Mouse (Mus musculus) E14TG2a.4 (cell line): ENCODE measurements around the gene Tyro3.

ENCODE experiments used
- CTCF ChIP-seq: conservative IDR thresholded peaks from 2 replicates; pipeline ENCODE4 v1.5.1; 2014; ENCODE audit warnings: low read length
- NANOG ChIP-seq: IDR thresholded peaks from 2 replicates; pipeline ENCODE4 v1.6.1; 2014; ENCODE audit warnings: borderline replicate concordance, low read length, mixed read lengths

- TF ChIP-seq CTCF (no peak), NANOG (no peak)
These were observed 44.5 kb downstream of the Tyro3 start for GRCm38 (mm10) chr2:119842000-119842399.
